Mouse (Mus musculus) central nervous system, embryonic 11.5 days (tissue): ENCODE data around the gene Pln. TPM values are rescaled to one million over a fixed set of nuclear protein-coding genes. Genes with fewer than 3 reads are reported as not detected.

ENCODE experiments used
- polyA plus RNA-seq: library from polyadenylated mRNA; depleted of rRNA; stranded (reverse); fragments of >200 nt; gene quantifications from 2 replicates; pipeline ENCODE4 v1.2.3, GENCODE M21; 2012; rRNA removed

Gene Pln
- 10.1 and 16.1 TPM in 2 replicates for polyA plus RNA-seq

GRCm38 (mm10) chr10:53337162-53337923 lies at the start of gene Pln:
Gene Pln (plus strand): TSS chr10:53337667.

GRCm38 (mm10) chr10:53379709-53380106 lies 42.2 kb downstream of the Pln start, which contains the start of gene Cep85l:
Gene Cep85l (minus strand): TSS chr10:53379947.

Other genes starting within 250 kb of the Pln start
- gene Cep85l, start 42.3 kb downstream of the Pln start, polyA plus RNA-seq: 3.5 and 6.8 TPM in 2 replicates